Mouse (Mus musculus): Measurements from ENCODE around the gene Pafah1b2. TPM values are rescaled to one million over a fixed set of nuclear protein-coding genes. Genes with fewer than 3 reads are reported as not detected.

Gene Pafah1b2
- polyA plus RNA-seq, 1 experiment from 2014 or later = 137 TPM

- Histone ChIP-seq H3K9me3 (ENCODE audit: control insufficient read depth, low read length) (no peaks in the 10 kb centered on the region), H3K4me1 (ENCODE audit: control insufficient read depth, insufficient read depth, low read length) (no peaks in the 10 kb centered on the region), H3K36me3 (ENCODE audit: control insufficient read depth, insufficient read depth, low read length) (peaks cover 11% of the 10 kb centered on the region), H3K27ac (ENCODE audit: low read length) (no peak overlapping the region), H3K9ac (ENCODE audit: low read depth, low read length) (no peak overlapping the region), H3K4me2 (ENCODE audit: low read depth, low read length) (no peak overlapping the region), H3K27me3 (replicated peaks; ENCODE audit: control insufficient read depth, insufficient read depth, low read length) (no peaks in the 10 kb centered on the region), H3K4me3 (ENCODE audit: low read length) (no peak overlapping the region)
- ATAC-seq = peak; percentile 50; the same call in 1 of the 2 replicates
- WGBS = 90% methylated on average over 6 of the region's 6 CpGs
Observed at GRCm38 (mm10) chr9:45963577-45963976, 48.9 kb downstream of the Pafah1b2 start.

- no peak overlapping the region for H3K9ac ChIP-seq (ENCODE audit: low read depth, low read length)
- H3K36me3 ChIP-seq (ENCODE audit: control insufficient read depth, insufficient read depth, low read length) = peaks cover 3% of the 10 kb centered on the region; the same call in 1 of the 2 replicates
- no peak overlapping the region for H3K27ac ChIP-seq (ENCODE audit: low read length)
- ATAC-seq = no peak
- no peak overlapping the region for H3K4me3 ChIP-seq (ENCODE audit: low read length)
- H3K4me1 ChIP-seq (ENCODE audit: control insufficient read depth, insufficient read depth, low read length) = no peaks in the 10 kb centered on the region
- H3K9me3 ChIP-seq (ENCODE audit: control insufficient read depth, low read length) = no peaks in the 10 kb centered on the region
- no peaks in the 10 kb centered on the region for H3K27me3 ChIP-seq (replicated peaks; ENCODE audit: control insufficient read depth, insufficient read depth, low read length)
- H3K4me2 ChIP-seq (ENCODE audit: low read depth, low read length) = no peak overlapping the region
- WGBS = 72% methylated on average over 2 of the region's 2 CpGs
Observed at GRCm38 (mm10) chr9:45961855-45962254, 50.6 kb downstream of the Pafah1b2 start.

- Histone ChIP-seq H3K4me1 (ENCODE audit: control insufficient read depth, insufficient read depth, low read length) (peaks cover 5% of the 10 kb centered on the region; the same call in 1 of the 2 replicates), H3K4me3 (ENCODE audit: low read length) (no peak overlapping the region), H3K27me3 (replicated peaks; ENCODE audit: control insufficient read depth, insufficient read depth, low read length) (no peaks in the 10 kb centered on the region), H3K9me3 (ENCODE audit: control insufficient read depth, low read length) (no peaks in the 10 kb centered on the region), H3K36me3 (ENCODE audit: control insufficient read depth, insufficient read depth, low read length) (peaks cover 3% of the 10 kb centered on the region; the same call in 1 of the 2 replicates), H3K9ac (ENCODE audit: low read depth, low read length) (no peak overlapping the region), H3K27ac (ENCODE audit: low read length) (no peak overlapping the region), H3K4me2 (ENCODE audit: low read depth, low read length) (no peak overlapping the region)
- 82% methylated on average over 7 of the region's 7 CpGs for WGBS
- no peak for ATAC-seq
Observed at GRCm38 (mm10) chr9:45959661-45960060, 52.8 kb downstream of the Pafah1b2 start.

- WGBS = 56% methylated on average over 4 of the region's 4 CpGs
Observed at GRCm38 (mm10) chr9:45958851-45959250, 53.6 kb downstream of the Pafah1b2 start.

GRCm38 (mm10) chr9:45958023-45958670 lies 54.3 kb downstream of the Pafah1b2 start:
- Histone ChIP-seq H3K9ac (ENCODE audit: low read depth, low read length) (no peak overlapping the region), H3K4me2 (ENCODE audit: low read depth, low read length) (no peak overlapping the region), H3K36me3 (ENCODE audit: control insufficient read depth, insufficient read depth, low read length) (no peaks in the 10 kb centered on the region; the same call in 1 of the 2 replicates), H3K27ac (ENCODE audit: low read length) (no peak overlapping the region), H3K4me1 (ENCODE audit: control insufficient read depth, insufficient read depth, low read length) (peaks cover 14% of the 10 kb centered on the region), H3K27me3 (replicated peaks; ENCODE audit: control insufficient read depth, insufficient read depth, low read length) (no peaks in the 10 kb centered on the region), H3K4me3 (ENCODE audit: low read length) (no peak overlapping the region), H3K9me3 (ENCODE audit: control insufficient read depth, low read length) (no peaks in the 10 kb centered on the region)
- ATAC-seq = no peak
- 61% methylated on average over 7 of the region's 7 CpGs for WGBS

More at GRCm38 (mm10) chr9:45958851-45959250, 53.6 kb downstream of the Pafah1b2 start:
- Histone ChIP-seq H3K4me2 (ENCODE audit: low read depth, low read length) (no peak overlapping the region), H3K4me3 (ENCODE audit: low read length) (no peak overlapping the region), H3K9ac (ENCODE audit: low read depth, low read length) (no peak overlapping the region), H3K9me3 (ENCODE audit: control insufficient read depth, low read length) (no peaks in the 10 kb centered on the region), H3K27me3 (replicated peaks; ENCODE audit: control insufficient read depth, insufficient read depth, low read length) (no peaks in the 10 kb centered on the region), H3K27ac (ENCODE audit: low read length) (no peak overlapping the region), H3K4me1 (ENCODE audit: control insufficient read depth, insufficient read depth, low read length) (peaks cover 6% of the 10 kb centered on the region), H3K36me3 (ENCODE audit: control insufficient read depth, insufficient read depth, low read length) (peaks cover 2% of the 10 kb centered on the region; the same call in 1 of the 2 replicates)
- no peak for ATAC-seq

GRCm38 (mm10) chr9:45955107-45955963 lies 57.2 kb downstream of the Pafah1b2 start, which contains the start of gene Sidt2:
Sidt2 (minus strand) TSS chr9:45955258.
- H3K9me3 ChIP-seq (ENCODE audit: control insufficient read depth, low read length) = no peaks in the 10 kb centered on the region
- H3K27ac ChIP-seq (ENCODE audit: low read length) = peak within 1 kb of the TSS; percentile 91
- H3K9ac ChIP-seq (ENCODE audit: low read depth, low read length) = peak within 1 kb of the TSS; percentile 85
- H3K36me3 ChIP-seq (ENCODE audit: control insufficient read depth, insufficient read depth, low read length) = 0 out of 2 replicates have a peak, but pooled peaks cover 3% of the 10 kb centered on the region
- ATAC-seq = peak; percentile 97
- peaks cover 15% of the 10 kb centered on the region for H3K4me1 ChIP-seq (ENCODE audit: control insufficient read depth, insufficient read depth, low read length)
- peak within 1 kb of the TSS; percentile 87 for H3K4me2 ChIP-seq (ENCODE audit: low read depth, low read length)
- peak within 1 kb of the TSS; percentile 89 for H3K4me3 ChIP-seq (ENCODE audit: low read length)
- WGBS = 1% methylated on average over 48 of the region's 48 CpGs
- no peaks in the 10 kb centered on the region for H3K27me3 ChIP-seq (replicated peaks; ENCODE audit: control insufficient read depth, insufficient read depth, low read length)

- ATAC-seq = peak; percentile 82
- H3K4me1 ChIP-seq (ENCODE audit: control insufficient read depth, insufficient read depth, low read length) = peaks cover 15% of the 10 kb centered on the region
- H3K9me3 ChIP-seq (ENCODE audit: control insufficient read depth, low read length) = no peaks in the 10 kb centered on the region
- under 1% methylated on average over 62 of the region's 63 CpGs for WGBS
- H3K4me3 ChIP-seq (ENCODE audit: low read length) = peak overlapping the region; percentile 89
- H3K36me3 ChIP-seq (ENCODE audit: control insufficient read depth, insufficient read depth, low read length) = 0 out of 2 replicates have a peak, but pooled peaks cover 3% of the 10 kb centered on the region
- H3K27ac ChIP-seq (ENCODE audit: low read length) = peak overlapping the region; percentile 91
- H3K4me2 ChIP-seq (ENCODE audit: low read depth, low read length) = peak overlapping the region; percentile 87
- peak overlapping the region; percentile 85 for H3K9ac ChIP-seq (ENCODE audit: low read depth, low read length)
- H3K27me3 ChIP-seq (replicated peaks; ENCODE audit: control insufficient read depth, insufficient read depth, low read length) = no peaks in the 10 kb centered on the region
Observed at GRCm38 (mm10) chr9:45954294-45955106, 58.0 kb downstream of the Pafah1b2 start.

- Histone ChIP-seq H3K27ac (ENCODE audit: low read length) (peak overlapping the region; percentile 91), H3K4me1 (ENCODE audit: control insufficient read depth, insufficient read depth, low read length) (peaks cover 15% of the 10 kb centered on the region), H3K36me3 (ENCODE audit: control insufficient read depth, insufficient read depth, low read length) (peaks cover 3% of the 10 kb centered on the region; the same call in 1 of the 2 replicates), H3K27me3 (replicated peaks; ENCODE audit: control insufficient read depth, insufficient read depth, low read length) (no peaks in the 10 kb centered on the region), H3K9ac (ENCODE audit: low read depth, low read length) (peak overlapping the region; percentile 85), H3K9me3 (ENCODE audit: control insufficient read depth, low read length) (no peaks in the 10 kb centered on the region), H3K4me3 (ENCODE audit: low read length) (peak overlapping the region; percentile 89), H3K4me2 (ENCODE audit: low read depth, low read length) (peak overlapping the region; percentile 87)
- no peak for ATAC-seq
- 53% methylated on average over 13 of the region's 13 CpGs for WGBS
Observed at GRCm38 (mm10) chr9:45953511-45954293, 58.8 kb downstream of the Pafah1b2 start.

All from intestine, embryonic 16.5 days (tissue).